Mouse (Mus musculus): Measurements from ENCODE around the gene Ebf1. TPM values are rescaled to one million over a fixed set of nuclear protein-coding genes. Genes with fewer than 3 reads are reported as not detected.

Gene Ebf1
- total RNA-seq, 2 experiments from 2014 or later: 2.4 to 5.1 TPM

- no peak for DNase-seq (ENCODE audit: low spot score in 2 of 2)
- intact Hi-C loops (cut with DNase I): no loop called here
These were observed 106.9 kb downstream of the Ebf1 start for GRCm38 (mm10) chr11:44723950-44724502.

GRCm38 (mm10) chr11:44725732-44726131 is 108.6 kb downstream of the Ebf1 start:
- intact Hi-C loops (cut with DNase I): no loop called here
- no peak for DNase-seq (ENCODE audit: low spot score in 2 of 2)

GRCm38 (mm10) chr11:44727376-44727775 is 110.3 kb downstream of the Ebf1 start:
- intact Hi-C loops (cut with DNase I): no loop called here
- no peak for DNase-seq (ENCODE audit: low spot score in 2 of 2)

- intact Hi-C loops (cut with DNase I): no loop called here
- no peak for DNase-seq (ENCODE audit: low spot score in 2 of 2)
These were observed 110.7 kb downstream of the Ebf1 start for GRCm38 (mm10) chr11:44727821-44728220.

- intact Hi-C loops (cut with DNase I): no loop called here
These were observed 111.2 kb downstream of the Ebf1 start for GRCm38 (mm10) chr11:44728271-44728670.

GRCm38 (mm10) chr11:44729931-44730330 is 112.8 kb downstream of the Ebf1 start:
- no peak for DNase-seq (ENCODE audit: low spot score in 2 of 2)
- intact Hi-C loops (cut with DNase I): no loop called here

More at GRCm38 (mm10) chr11:44728271-44728670, 111.2 kb downstream of the Ebf1 start:
- DNase-seq (ENCODE audit: low spot score in 2 of 2): no peak

- intact Hi-C loops (cut with DNase I): no loop called here
These were observed 114.6 kb downstream of the Ebf1 start for GRCm38 (mm10) chr11:44731763-44732162.

GRCm38 (mm10) chr11:44733276-44733675 is 116.2 kb downstream of the Ebf1 start:
- intact Hi-C loops (cut with DNase I): no loop called here

More at GRCm38 (mm10) chr11:44731763-44732162, 114.6 kb downstream of the Ebf1 start:
- no peak for DNase-seq (ENCODE audit: low spot score in 2 of 2)

GRCm38 (mm10) chr11:44738046-44738445 is 120.9 kb downstream of the Ebf1 start:
- DNase-seq (ENCODE audit: low spot score in 2 of 2): no peak
- intact Hi-C loops (cut with DNase I): no loop called here

More at GRCm38 (mm10) chr11:44733276-44733675, 116.2 kb downstream of the Ebf1 start:
- DNase-seq (ENCODE audit: low spot score in 2 of 2): no peak

- intact Hi-C loops (cut with DNase I): no loop called here
- DNase-seq (ENCODE audit: low spot score in 2 of 2): no peak
These were observed 121.7 kb downstream of the Ebf1 start for GRCm38 (mm10) chr11:44738820-44739219.

GRCm38 (mm10) chr11:44740278-44741041 is 123.3 kb downstream of the Ebf1 start:
- intact Hi-C loops (cut with DNase I): no loop called here
- DNase-seq (ENCODE audit: low spot score in 2 of 2): no peak

GRCm38 (mm10) chr11:44741042-44741491 is 124.0 kb downstream of the Ebf1 start:
- intact Hi-C loops (cut with DNase I): no loop called here
- DNase-seq (ENCODE audit: low spot score in 2 of 2): no peak

- DNase-seq (ENCODE audit: low spot score in 2 of 2): no peak
- intact Hi-C loops (cut with DNase I): no loop called here
These were observed 127.3 kb downstream of the Ebf1 start for GRCm38 (mm10) chr11:44744446-44744845.

GRCm38 (mm10) chr11:44745946-44746345 is 128.8 kb downstream of the Ebf1 start:
- intact Hi-C loops (cut with DNase I): no loop called here
- DNase-seq (ENCODE audit: low spot score in 2 of 2): no peak

- DNase-seq (ENCODE audit: low spot score in 2 of 2): no peak
- intact Hi-C loops (cut with DNase I): no loop called here
These were observed 129.6 kb downstream of the Ebf1 start for GRCm38 (mm10) chr11:44746731-44747130.

GRCm38 (mm10) chr11:44749309-44749708 is 132.2 kb downstream of the Ebf1 start:
- intact Hi-C loops (cut with DNase I): no loop called here
- no peak for DNase-seq (ENCODE audit: low spot score in 2 of 2)

- intact Hi-C loops (cut with DNase I): no loop called here
- no peak for DNase-seq (ENCODE audit: low spot score in 2 of 2)
These were observed 137.2 kb downstream of the Ebf1 start for GRCm38 (mm10) chr11:44754336-44754735.

GRCm38 (mm10) chr11:44756321-44756720 is 139.2 kb downstream of the Ebf1 start:
- DNase-seq (ENCODE audit: low spot score in 2 of 2): no peak
- intact Hi-C loops (cut with DNase I): no loop called here

GRCm38 (mm10) chr11:44758857-44759256 is 141.7 kb downstream of the Ebf1 start:
- DNase-seq (ENCODE audit: low spot score in 2 of 2): no peak
- intact Hi-C loops (cut with DNase I): no loop called here

GRCm38 (mm10) chr11:44761128-44761996 is 144.2 kb downstream of the Ebf1 start:
- no peak for DNase-seq (ENCODE audit: low spot score in 2 of 2)
- intact Hi-C loops (cut with DNase I): no loop called here

All from left cerebral cortex, postnatal 25 days (tissue).